Mouse (Mus musculus) heart, postnatal 0 days (tissue): Measurements from ENCODE around the gene Slc39a11. TPM values are rescaled to one million over a fixed set of nuclear protein-coding genes. Genes with fewer than 3 reads are reported as not detected.

ENCODE experiments used
- ATAC-seq: fragments of 200-750 bp; cut with Nextera tagmentation; 2 replicates; pipeline ENCODE4 v1.8.0; 2017; ENCODE audit warnings: low read depth, moderate number of reproducible peaks, moderate library complexity; ENCODE audit not compliant: insufficient read depth
- DNase-seq: peaks from one replicate; pipeline ENCODE4 v3.0.0-alpha.2; 2016; ENCODE audit warnings: low spot score
- H3K27ac ChIP-seq: fragments of 300-500 bp; sonication (generic); 2 replicates; pipeline ENCODE4 v1.5.1; 2014; ENCODE audit warnings: low read depth, mild to moderate bottlenecking
- H3K27me3 ChIP-seq: fragments of 300-500 bp; sonication (generic); 2 replicates; pipeline ENCODE4 v1.6.1; 2014; ENCODE audit warnings: low read length, mixed read lengths; ENCODE audit not compliant: control insufficient read depth, insufficient read depth
- H3K36me3 ChIP-seq: fragments of 300-500 bp; sonication (generic); replicated peaks from 2 replicates; pipeline ENCODE4 v1.6.1; 2014; ENCODE audit warnings: low read length, mixed read lengths; ENCODE audit not compliant: control insufficient read depth, insufficient read depth
- H3K4me1 ChIP-seq: fragments of 300-500 bp; sonication (generic); 2 replicates; pipeline ENCODE4 v1.6.1; 2014; ENCODE audit warnings: antibody characterized with exemption; ENCODE audit not compliant: control insufficient read depth, insufficient read depth
- H3K4me2 ChIP-seq: fragments of 300-500 bp; sonication (generic); 2 replicates; pipeline ENCODE4 v1.6.1; 2014; ENCODE audit warnings: low read depth, mild to moderate bottlenecking, low read length, moderate library complexity
- H3K4me3 ChIP-seq: fragments of 300-500 bp; sonication (generic); 2 replicates; pipeline ENCODE4 v1.5.1; 2014; ENCODE audit warnings: low read depth, low read length
- H3K9ac ChIP-seq: fragments of 300-500 bp; sonication (generic); replicated peaks from 2 replicates; pipeline ENCODE4 v1.6.1; 2014; ENCODE audit warnings: low read depth, low read length, mixed read lengths
- H3K9me3 ChIP-seq: fragments of 300-500 bp; sonication (generic); replicated peaks from 2 replicates; pipeline ENCODE4 v1.6.1; 2016; ENCODE audit warnings: low read length; ENCODE audit not compliant: control insufficient read depth
- CTCF ChIP-seq: IDR thresholded peaks from 2 replicates; pipeline ENCODE4 v1.5.1; 2016; ENCODE audit warnings: antibody characterized with exemption, control low read depth, low read depth
- EP300 ChIP-seq: IDR thresholded peaks from 2 replicates; pipeline ENCODE4 v1.6.1; 2016; ENCODE audit warnings: antibody characterized with exemption, low read depth
- WGBS: fragments of 180-500 bp; shearing (Covaris S2); extraction: QIAGEN DNeasy Blood & Tissue Kit; methylation state at CpG from one replicate; pipeline ENCODE4 v1.1.7; 2014; 5-methylcytosine and 5-hydroxymethylcytosine counted together
- polyA plus RNA-seq: library from polyadenylated mRNA; unstranded; fragments of >200 nt; fragmentation: Nextera tagmentation; extraction: Ambion mirVana; gene quantifications from 2 replicates; pipeline ENCODE4 v1.2.1, GENCODE M21; 2015
- total RNA-seq: library from RNA; depleted of rRNA; stranded (reverse); fragments of >200 nt; gene quantifications from 2 replicates; pipeline ENCODE4 v1.2.3, GENCODE M21; 2014; ENCODE audit warnings: low replicate concordance

Slc39a11 gene
- total and polyA plus RNA-seq, 2 experiments from 2014 or later, result 8.6 to 16.3 TPM

- Histone ChIP-seq H3K9me3 (no peaks in the 10 kb centered on the region), H3K27me3 (no peaks in the 10 kb centered on the region), H3K9ac (peak overlapping the region; percentile 89), H3K27ac (peak overlapping the region; percentile 96), H3K4me2 (peak overlapping the region; percentile 91), H3K4me3 (peak overlapping the region; percentile 89), H3K4me1 (peaks cover 31% of the 10 kb centered on the region), H3K36me3 (peaks cover 9% of the 10 kb centered on the region)
- TF ChIP-seq EP300, result no peak
- TF ChIP-seq CTCF, result no peak
- 2% methylated on average over 30 of the region's 38 CpGs for WGBS
- peak; percentile 58 for ATAC-seq
- DNase-seq, result peak; percentile 16
These were observed 33.7 kb upstream of the Slc39a11 start for GRCm38 (mm10) chr11:113683627-113683956.

- Histone ChIP-seq H3K36me3 (peaks cover 3% of the 10 kb centered on the region), H3K9ac (peak overlapping the region; percentile 89), H3K4me1 (peaks cover 31% of the 10 kb centered on the region), H3K9me3 (no peaks in the 10 kb centered on the region), H3K4me3 (peak overlapping the region; percentile 89), H3K27me3 (no peaks in the 10 kb centered on the region), H3K4me2 (peak overlapping the region; percentile 91), H3K27ac (peak overlapping the region; percentile 96)
- 1% methylated on average over 38 of the region's 38 CpGs for WGBS
- no peak for TF ChIP-seq EP300
- peak; percentile 43 for DNase-seq
- peak; percentile 37 for ATAC-seq
These were observed 33.2 kb upstream of the Slc39a11 start for GRCm38 (mm10) chr11:113682897-113683626.

- peak overlapping the region; percentile 96; the same call in 1 of the 2 replicates for H3K27ac ChIP-seq
- no peaks in the 10 kb centered on the region for H3K27me3 ChIP-seq
- no peak for ATAC-seq
- H3K4me1 ChIP-seq, result peaks cover 31% of the 10 kb centered on the region
- peak overlapping the region; percentile 89 for H3K4me3 ChIP-seq
- H3K9me3 ChIP-seq, result no peaks in the 10 kb centered on the region
- H3K9ac ChIP-seq, result no peak overlapping the region
- DNase-seq, result no peak
- H3K36me3 ChIP-seq, result peaks cover 3% of the 10 kb centered on the region
- peak overlapping the region; percentile 91 for H3K4me2 ChIP-seq
- TF ChIP-seq CTCF (no peak), EP300 (no peak)
These were observed 32.1 kb upstream of the Slc39a11 start for GRCm38 (mm10) chr11:113681979-113682378.

- no peak for ATAC-seq
- Histone ChIP-seq H3K9ac (no peak overlapping the region; the same call in 1 of the 2 replicates), H3K27ac (no peak overlapping the region), H3K9me3 (no peaks in the 10 kb centered on the region), H3K4me2 (no peak overlapping the region), H3K36me3 (peaks cover 13% of the 10 kb centered on the region), H3K4me3 (no peak overlapping the region), H3K4me1 (peaks cover 31% of the 10 kb centered on the region), H3K27me3 (no peaks in the 10 kb centered on the region)
- 65% methylated on average over 2 of the region's 2 CpGs for WGBS
- no peak for DNase-seq
- TF ChIP-seq EP300, result no peak
- no peak for TF ChIP-seq CTCF
These were observed 31.1 kb upstream of the Slc39a11 start for GRCm38 (mm10) chr11:113680954-113681353.

GRCm38 (mm10) chr11:113678373-113678772 lies 28.5 kb upstream of the Slc39a11 start:
- Histone ChIP-seq H3K4me1 (peaks cover 25% of the 10 kb centered on the region), H3K9ac (no peak overlapping the region), H3K27me3 (no peaks in the 10 kb centered on the region), H3K36me3 (peaks cover 24% of the 10 kb centered on the region), H3K4me2 (peak overlapping the region; percentile 18; the same call in 1 of the 2 replicates), H3K27ac (peak overlapping the region; percentile 65), H3K4me3 (no peak overlapping the region), H3K9me3 (no peaks in the 10 kb centered on the region)
- 46% methylated on average over 8 of the region's 8 CpGs for WGBS
- TF ChIP-seq EP300, result no peak
- TF ChIP-seq CTCF, result 0 out of 2 replicates have a peak, but pooled peaks have one; percentile 4
- ATAC-seq (peak; percentile 63), DNase-seq (peak; percentile 46)

- Histone ChIP-seq H3K36me3 (peaks cover 24% of the 10 kb centered on the region), H3K4me3 (no peak overlapping the region), H3K27me3 (no peaks in the 10 kb centered on the region), H3K9ac (no peak overlapping the region), H3K9me3 (no peaks in the 10 kb centered on the region), H3K27ac (no peak overlapping the region), H3K4me2 (no peak overlapping the region), H3K4me1 (peaks cover 20% of the 10 kb centered on the region)
- TF ChIP-seq CTCF, result no peak
- no peak for TF ChIP-seq EP300
- ATAC-seq, result no peak
- 96% methylated on average over 2 of the region's 2 CpGs for WGBS
- no peak for DNase-seq
These were observed 27.5 kb upstream of the Slc39a11 start for GRCm38 (mm10) chr11:113677378-113677777.
